In genomic region chr2:91834272-91834671, GRCm38 (mm10) we compare ENCODE assay signal across 16 mouse cellular contexts.
"Had no signal": no experiment of that assay in that cellular context is flagged by ENCODE, and none has a peak within 500 bp of the region (broad histone marks: within the 10 kb centered on the region; RNA-seq: fewer than 3 reads in every experiment).

No protein-coding gene starts in this region.

- DNase-seq: kidney, adult 8-10 months; kidney, postnatal 10 days; left cerebral cortex, postnatal 4 days; lung, adult 2 months; lung, postnatal 14 days; lung, postnatal 4 days; midbrain, embryonic 14.5 days; right cerebral cortex, adult 18-20 months; right cerebral cortex, postnatal 25 days; spleen, adult 18-20 months; thymus, postnatal 25 days had no signal

- H3K27me3 ChIP-seq: kidney, embryonic 15.5 days; limb, embryonic 12.5 days; limb, embryonic 15.5 days; liver, embryonic 15.5 days; stomach, embryonic 15.5 days had no signal
